Mouse (Mus musculus): ENCODE measurements around the gene Lamb2.

GRCm38 (mm10) chr9:108531496-108531895 lies 52.0 kb downstream of the Lamb2 start:
- TF ChIP-seq GATA1 (IDR thresholded peaks at IDR 0.05; ENCODE audit: low read length) (no peak), TAL1 (IDR thresholded peaks at IDR 0.05; ENCODE audit: low read length) (no peak)
